Mouse (Mus musculus): ENCODE measurements at regions not wholly inside any gene's neighbourhood (a gene's known extent, or its start where the extent isn't known, plus 50 kb on each side); places are given as distances from the start of the nearest gene placed in this dataset.

DNA sequence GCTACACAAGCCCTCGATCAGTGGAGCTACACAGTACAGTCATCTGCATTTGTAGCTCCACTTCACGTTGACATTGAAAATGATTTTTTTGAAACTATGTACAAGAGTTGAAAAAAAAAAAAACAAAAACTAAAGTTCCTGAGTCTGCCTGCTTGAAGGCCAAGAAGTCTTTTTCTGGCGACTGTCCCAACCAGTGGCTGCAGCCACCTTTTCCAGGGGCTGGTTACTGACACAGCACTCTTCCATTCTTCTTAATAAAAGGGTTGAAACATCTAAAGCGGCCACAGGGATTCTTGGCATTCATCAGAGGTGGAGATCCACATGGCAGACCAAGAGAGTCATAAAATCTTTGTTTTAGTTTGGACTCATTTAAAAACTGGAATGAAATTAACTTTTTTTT, 87.0 kb upstream of the Ptch1 start:
- TF ChIP-seq CTCF (IDR thresholded peaks at IDR 0.05; ENCODE audit: extremely low read depth, insufficient read length, insufficient replicate concordance, low read depth, low read length), result no peak
- TF ChIP-seq POLR2A (IDR thresholded peaks at IDR 0.05; ENCODE audit: low read depth, low read length), result no peak

Measured in small intestine, adult 2 months (tissue).